Mouse (Mus musculus): ENCODE results near the gene Mlh3.

GRCm38 (mm10) chr12:85199954-85200353 lies 70.4 kb downstream of the Mlh3 start:
- TF ChIP-seq CTCF (conservative IDR thresholded peaks at IDR 0.05 in 1 of 2, IDR thresholded peaks at IDR 0.05 in 1 of 2; ENCODE audit: low read depth in 2 of 2, low read length in 2 of 2) (no peak), IRF4 (IDR thresholded peaks at IDR 0.05; ENCODE audit: low read depth, low read length) (no peak), POLR2A (IDR thresholded peaks at IDR 0.05; ENCODE audit: low read depth, low read length) (no peak), MEF2A (IDR thresholded peaks at IDR 0.05; ENCODE audit: borderline replicate concordance, low read depth, low read length) (no peak), E2F4 (IDR thresholded peaks at IDR 0.05; ENCODE audit: insufficient replicate concordance, low read depth, low read length) (no peak), RAD21 (IDR thresholded peaks at IDR 0.05; ENCODE audit: low read depth, low read length) (no peak), CHD1 (IDR thresholded peaks at IDR 0.05; ENCODE audit: low read depth, low read length) (no peak), RCOR1 (conservative IDR thresholded peaks at IDR 0.05; ENCODE audit: low read depth, low read length) (no peak), TBP (conservative IDR thresholded peaks at IDR 0.05; ENCODE audit: low read depth, low read length) (no peak), SIN3A (IDR thresholded peaks at IDR 0.05; ENCODE audit: low read length) (no peak), EP300 (IDR thresholded peaks at IDR 0.05; ENCODE audit: low read length) (no peak), ZNF384 (IDR thresholded peaks at IDR 0.05; ENCODE audit: low read depth, low read length) (no peak), POLR2AphosphoS2 (IDR thresholded peaks at IDR 0.05; ENCODE audit: low read depth, low read length) (no peak), MYC (IDR thresholded peaks at IDR 0.05; ENCODE audit: low read depth, low read length) (no peak)
